Mouse (Mus musculus): ENCODE measurements at regions not wholly inside any gene's neighbourhood (a gene's known extent, or its start where the extent isn't known, plus 50 kb on each side); places are given as distances from the start of the nearest gene placed in this dataset.

GRCm38 (mm10) chr1:82157013-82157412, 75.9 kb upstream of the Gm9747 start:
- DNase-seq (ENCODE audit: low spot score in 2 of 2), result no peak

GRCm38 (mm10) chr1:82158466-82158865, 74.4 kb upstream of the Gm9747 start:
- no peak for DNase-seq (ENCODE audit: low spot score in 2 of 2)

- DNase-seq (ENCODE audit: low spot score in 2 of 2), result no peak
Measured at GRCm38 (mm10) chr1:82159201-82159600, 73.7 kb upstream of the Gm9747 start.

GRCm38 (mm10) chr1:82162926-82163325, 70.0 kb upstream of the Gm9747 start:
- no peak for DNase-seq (ENCODE audit: low spot score in 2 of 2)

- DNase-seq (ENCODE audit: low spot score in 2 of 2), result no peak
Measured at GRCm38 (mm10) chr1:82168158-82168557, 64.8 kb upstream of the Gm9747 start.

- no peak for DNase-seq (ENCODE audit: low spot score in 2 of 2)
Measured at GRCm38 (mm10) chr1:82168949-82169348, 64.0 kb upstream of the Gm9747 start.

- DNase-seq (ENCODE audit: low spot score in 2 of 2), result no peak
Measured at GRCm38 (mm10) chr1:82180427-82180826, 52.5 kb upstream of the Gm9747 start.
